Mouse (Mus musculus): Measurements from ENCODE around the gene Snd1.

The Snd1 gene

DNA sequence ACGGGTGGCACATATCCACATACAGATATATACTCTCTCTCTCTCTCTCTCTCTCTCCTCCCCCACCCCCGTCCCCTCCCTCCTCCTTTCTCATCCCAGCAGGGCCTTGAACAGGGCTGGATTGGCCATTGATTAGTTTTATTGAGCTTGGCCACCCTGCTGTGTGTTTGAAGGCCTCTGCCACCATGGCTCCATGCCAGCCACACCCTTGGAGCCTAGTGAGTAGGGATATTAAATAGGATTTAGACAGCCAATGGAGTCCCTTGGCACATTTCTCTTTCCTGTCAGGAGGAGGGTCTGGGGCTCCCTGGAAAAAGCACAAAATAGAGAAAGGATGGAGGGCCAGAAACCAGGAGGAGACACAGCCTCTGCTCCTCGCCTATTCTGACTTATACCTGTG, 401.6 kb downstream of the Snd1 start:
- no peak for DNase-seq

DNA sequence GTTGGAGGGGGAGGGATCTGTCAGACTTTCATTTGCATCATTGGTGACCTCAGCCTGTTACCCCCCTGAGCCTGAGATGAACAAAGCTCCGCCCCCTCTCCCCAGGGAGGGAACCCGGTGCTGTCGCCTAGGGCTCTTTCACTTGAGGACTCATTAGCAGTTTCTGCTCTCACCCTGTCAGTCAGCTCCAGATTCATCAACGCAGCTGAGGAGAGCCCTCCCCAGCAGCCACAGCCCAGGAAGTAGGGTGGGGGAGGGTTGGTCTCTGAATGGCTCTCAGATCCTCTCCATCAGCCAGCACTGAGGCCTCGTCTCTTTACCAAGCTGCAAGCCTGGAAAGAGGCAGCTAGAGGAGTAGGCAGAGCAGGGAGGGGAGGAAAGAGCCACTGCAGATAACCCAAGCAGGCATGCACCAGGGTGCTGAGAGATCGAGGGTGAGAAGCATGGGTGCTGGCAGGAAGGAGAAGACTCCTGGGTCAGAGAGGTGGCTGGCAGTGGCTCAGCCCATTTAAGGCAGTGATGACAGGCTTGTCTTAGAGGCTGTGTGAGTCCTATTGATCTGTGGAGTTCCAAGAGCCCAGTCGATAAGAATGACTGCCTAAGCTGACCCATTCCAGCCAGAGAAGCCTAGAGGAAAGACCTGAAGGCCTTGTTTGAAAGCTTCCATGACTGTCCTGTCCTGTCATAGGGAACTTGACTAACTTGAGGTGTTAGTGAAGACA, 403.2 kb downstream of the Snd1 start:
- DNase-seq, result no peak

DNA sequence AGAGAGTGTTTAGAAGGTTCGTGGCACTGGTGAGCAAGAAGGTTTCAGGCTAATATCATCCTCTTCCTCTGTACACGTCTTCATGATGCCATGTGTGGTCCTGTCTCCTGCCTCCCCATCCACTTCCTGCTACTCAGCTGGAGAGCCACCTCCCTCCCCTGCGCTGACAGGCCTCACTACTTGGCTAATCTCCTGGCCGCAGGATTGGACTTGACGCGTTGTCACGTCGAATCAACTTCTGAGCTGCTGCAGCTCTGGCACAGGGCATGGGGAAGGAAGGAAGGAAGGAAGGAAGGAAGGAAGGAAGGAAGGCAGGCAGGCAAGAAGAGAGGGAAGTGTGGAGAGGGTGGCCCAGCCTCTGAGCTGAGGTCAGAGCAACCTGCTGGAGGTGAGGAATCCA, 404.4 kb downstream of the Snd1 start:
- no peak for DNase-seq

GRCm38 (mm10) chr6:28880909-28881308, 406.0 kb downstream of the Snd1 start:
- no peak for DNase-seq

- DNase-seq, result no peak
These were observed 408.6 kb downstream of the Snd1 start for GRCm38 (mm10) chr6:28883518-28883917.

- no peak for DNase-seq
These were observed 411.9 kb downstream of the Snd1 start for GRCm38 (mm10) chr6:28886724-28887440.

DNA sequence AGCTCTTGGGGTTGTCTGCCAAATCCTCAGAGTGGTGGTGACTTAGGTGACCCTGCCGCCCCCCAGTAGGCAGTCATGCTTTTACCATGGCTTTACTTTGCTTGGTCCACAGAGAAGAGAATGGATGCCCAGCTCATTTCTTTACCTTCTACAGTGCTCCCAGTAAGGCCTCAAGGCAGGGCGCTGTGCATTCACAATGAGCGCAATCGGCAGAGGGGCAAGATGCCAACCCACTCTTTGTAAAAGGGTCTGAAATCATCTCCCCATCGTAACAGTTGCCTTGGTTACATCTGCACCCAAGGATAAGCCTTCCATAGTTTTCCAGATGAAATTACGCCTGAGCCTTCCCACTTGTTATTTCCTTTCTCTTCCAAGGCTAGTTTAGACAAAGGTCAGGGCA, 415.5 kb downstream of the Snd1 start:
- no peak for DNase-seq

- DNase-seq, result no peak
These were observed 416.5 kb downstream of the Snd1 start for GRCm38 (mm10) chr6:28891480-28891879.

- no peak for DNase-seq
These were observed 420.1 kb downstream of the Snd1 start for GRCm38 (mm10) chr6:28895004-28895515.

DNA sequence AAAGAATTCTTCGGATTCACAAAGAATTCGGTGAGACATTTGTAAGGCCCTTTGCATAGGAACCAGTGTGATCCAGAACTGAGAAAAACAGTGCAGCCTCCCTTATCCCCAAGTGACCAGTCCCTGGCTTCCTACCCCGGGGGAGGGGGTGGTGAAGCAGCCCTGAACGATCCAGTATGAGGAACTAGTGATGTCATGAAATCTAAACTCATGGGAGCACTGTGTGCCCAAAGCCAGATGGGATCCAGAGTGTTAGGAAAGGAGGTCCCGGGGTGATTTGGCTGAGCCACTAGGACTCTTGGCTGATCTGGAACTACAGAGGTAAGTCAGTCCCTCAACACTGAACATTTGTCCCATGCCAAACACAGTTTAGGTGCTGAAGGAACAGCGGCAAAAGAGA, 420.8 kb downstream of the Snd1 start:
- no peak for DNase-seq

GRCm38 (mm10) chr6:28896762-28897320, 421.9 kb downstream of the Snd1 start:
- no peak for DNase-seq

- DNase-seq, result no peak
These were observed 422.6 kb downstream of the Snd1 start for GRCm38 (mm10) chr6:28897326-28898085.

DNA sequence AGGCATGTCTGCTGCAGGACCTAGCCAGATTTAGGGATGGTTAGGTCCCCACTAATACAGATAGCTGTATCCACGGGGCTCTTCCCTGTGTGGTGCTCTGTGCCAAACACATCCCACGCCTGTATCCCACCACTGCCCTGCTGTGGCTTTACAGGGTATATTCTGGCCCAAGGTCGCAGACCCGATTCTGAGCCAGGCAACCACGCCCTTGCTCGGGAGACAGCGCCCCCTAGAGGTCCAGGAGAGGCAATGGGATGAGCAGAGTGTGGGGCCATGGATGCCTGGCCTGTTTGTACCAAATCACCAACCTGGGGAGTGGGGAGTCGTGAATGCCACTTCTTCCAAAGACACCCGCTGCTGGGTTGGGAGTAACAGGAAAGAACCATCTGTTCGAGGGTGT, 423.9 kb downstream of the Snd1 start:
- DNase-seq, result peak; percentile 67

DNA sequence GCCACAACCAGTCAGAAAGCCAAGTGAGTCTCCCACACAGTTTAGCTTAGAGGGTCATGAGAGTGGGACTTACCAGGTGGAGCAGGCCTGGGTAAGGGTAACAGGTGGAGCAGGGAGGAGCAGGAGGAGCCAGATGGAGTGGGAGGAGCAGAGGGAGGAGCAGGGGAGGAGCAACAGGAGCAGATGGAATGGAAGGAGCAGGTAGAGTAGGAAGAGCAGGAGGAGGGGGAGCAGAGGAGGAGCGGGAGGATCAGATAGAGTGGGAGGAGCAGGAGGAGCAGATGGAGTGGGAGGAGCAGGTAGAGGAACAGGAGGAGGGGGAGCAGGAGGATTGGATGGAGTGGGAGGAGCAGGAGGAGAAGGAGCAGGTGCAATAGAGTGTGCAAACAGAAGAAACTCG, 427.6 kb downstream of the Snd1 start:
- no peak for DNase-seq

DNA sequence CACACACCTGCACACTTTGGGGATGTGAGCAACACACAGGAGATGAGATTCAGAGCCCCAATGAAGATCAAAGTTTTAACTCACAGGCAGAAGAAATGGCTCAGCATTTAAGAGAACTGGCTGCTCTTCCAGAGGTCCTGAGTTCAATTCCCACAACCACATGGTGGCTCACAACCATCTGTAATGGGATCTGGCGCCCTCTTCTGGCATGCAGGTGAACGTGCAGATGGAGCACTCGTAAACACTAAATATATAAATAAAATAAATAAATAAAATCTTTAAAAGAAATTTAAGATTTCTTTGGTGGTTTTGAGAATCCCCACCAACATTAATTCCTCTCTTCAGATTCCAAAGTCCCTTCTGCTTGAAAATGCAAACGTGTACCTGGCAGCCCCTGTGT, 429.5 kb downstream of the Snd1 start:
- DNase-seq, result no peak

GRCm38 (mm10) chr6:28905301-28905700, 430.4 kb downstream of the Snd1 start:
- DNase-seq, result no peak

GRCm38 (mm10) chr6:28909866-28910265, 434.9 kb downstream of the Snd1 start:
- no peak for DNase-seq

- no peak for DNase-seq
These were observed 440.0 kb downstream of the Snd1 start for GRCm38 (mm10) chr6:28914981-28915380.

DNA sequence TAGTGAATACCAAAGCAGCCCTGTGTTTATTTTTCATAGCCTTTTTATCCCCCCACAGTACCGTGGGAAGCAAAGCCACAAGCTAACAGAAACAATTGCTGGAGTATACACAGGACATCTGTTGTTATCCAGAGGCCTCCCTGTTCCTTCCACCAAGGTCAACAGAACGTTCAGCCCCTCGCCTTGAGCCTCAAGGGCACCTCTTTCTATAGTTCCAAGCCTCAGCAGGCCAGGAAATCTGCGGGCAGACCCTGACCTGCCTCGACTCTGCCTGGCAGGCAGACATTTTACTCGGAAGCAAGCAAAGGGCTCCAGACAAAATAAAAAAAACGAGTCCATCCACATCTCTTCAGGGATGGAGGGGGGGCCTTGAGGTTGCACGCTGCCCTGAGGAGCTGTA, 441.7 kb downstream of the Snd1 start:
- DNase-seq, result no peak

GRCm38 (mm10) chr6:28919346-28919745, 444.4 kb downstream of the Snd1 start:
- DNase-seq, result no peak

- no peak for DNase-seq
These were observed 447.4 kb downstream of the Snd1 start for GRCm38 (mm10) chr6:28922371-28922770.

- no peak for DNase-seq
These were observed 448.3 kb downstream of the Snd1 start for GRCm38 (mm10) chr6:28923091-28923824.

GRCm38 (mm10) chr6:28923837-28924236, 448.9 kb downstream of the Snd1 start:
- DNase-seq, result no peak

All from cerebellum, adult 9-10 months (tissue).